Mouse (Mus musculus) heart, adult 2 months (tissue): ENCODE results near the gene Rfx3.

ENCODE experiments used
- CTCF ChIP-seq: fragments of 200-600 bp; IDR thresholded peaks from 2 replicates; pipeline ENCODE4 v1.8.1; 2022; ENCODE audit warnings: antibody characterized with exemption, mild to moderate bottlenecking, moderate library complexity
- EP300 ChIP-seq: fragments of 200-500 bp; IDR thresholded peaks from 2 replicates; pipeline ENCODE4 v1.6.1; 2011; ENCODE audit warnings: low read depth, low read length, control low read depth; ENCODE audit not compliant: insufficient read depth
- POLR2A ChIP-seq: fragments of 200-500 bp; IDR thresholded peaks from 2 replicates; pipeline ENCODE4 v1.6.1; 2011; ENCODE audit warnings: mild to moderate bottlenecking, low read depth, low read length, control low read depth; ENCODE audit not compliant: insufficient read depth

DNA sequence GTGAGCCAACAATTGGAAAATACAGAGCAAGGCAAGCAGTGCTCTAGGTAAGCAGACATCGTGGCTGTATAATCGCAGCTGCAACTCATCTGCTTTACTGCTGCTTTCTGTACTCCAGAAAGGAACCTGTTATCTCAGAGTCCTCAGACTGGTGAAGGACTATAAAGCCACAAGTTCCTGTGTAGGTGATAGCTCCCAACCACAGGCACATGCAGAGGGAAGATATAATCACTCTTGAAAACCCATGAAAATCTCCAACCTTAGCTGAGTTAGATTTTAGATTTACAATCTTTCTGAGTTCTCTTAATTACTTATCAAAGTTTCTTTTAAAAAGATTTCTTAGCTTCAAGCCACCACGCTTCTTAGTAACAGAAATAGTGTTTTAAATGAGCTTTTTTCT lies 84.6 kb downstream of the Rfx3 start:
- no peak for TF ChIP-seq POLR2A
- no peak for TF ChIP-seq CTCF
- no peak for TF ChIP-seq EP300
